Mouse (Mus musculus) NIH3T3 (cell line): Measurements from ENCODE around the gene Dyx1c1.
A peak's percentile ranks its signal among the peaks of the same experiment; 100 is the strongest.

Source experiments
- DNase-seq: peaks from one replicate; pipeline ENCODE4 v3.0.0-alpha.2; 2012; ENCODE audit warnings: low read depth

Gene Dyx1c1

DNA sequence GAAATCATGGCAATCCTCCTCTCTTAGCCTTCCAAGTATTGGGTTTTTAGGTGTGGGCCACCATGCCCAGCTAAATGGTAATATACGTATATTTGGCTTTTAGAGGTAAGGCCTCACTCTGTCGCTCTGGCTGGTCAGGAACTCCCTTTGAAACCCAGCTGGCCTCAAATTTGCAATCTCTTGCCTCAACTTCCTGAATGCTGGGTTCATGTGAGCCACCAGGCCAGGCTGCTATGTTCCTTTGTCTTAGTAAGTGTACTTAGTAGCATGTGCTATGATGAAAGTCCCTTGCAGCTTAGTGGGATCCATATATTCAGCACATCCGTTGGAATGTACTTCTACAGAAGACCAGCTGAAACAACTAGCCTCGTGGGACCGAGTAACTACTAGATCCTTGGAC, 16.1 kb downstream of the Dyx1c1 start:
- no peak for DNase-seq

DNA sequence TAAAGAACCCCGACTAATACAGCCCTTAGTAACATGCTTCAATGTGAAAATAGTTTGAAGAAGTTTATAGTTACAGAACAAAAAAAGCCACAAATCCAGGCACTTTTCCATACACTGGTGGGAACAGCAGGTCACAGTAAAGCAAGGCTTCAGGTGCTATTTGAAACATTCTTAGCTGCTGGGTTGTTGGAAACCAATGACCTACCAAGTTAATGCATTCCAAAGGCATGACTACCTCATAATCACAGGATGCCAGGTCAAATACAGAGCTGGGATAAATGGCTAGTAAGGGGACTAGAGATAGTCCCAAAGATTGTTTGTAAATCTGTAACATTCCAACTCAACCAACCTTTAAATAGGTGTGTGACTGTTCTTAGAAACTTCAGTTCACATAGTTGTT, 16.7 kb downstream of the Dyx1c1 start:
- no peak for DNase-seq

DNA sequence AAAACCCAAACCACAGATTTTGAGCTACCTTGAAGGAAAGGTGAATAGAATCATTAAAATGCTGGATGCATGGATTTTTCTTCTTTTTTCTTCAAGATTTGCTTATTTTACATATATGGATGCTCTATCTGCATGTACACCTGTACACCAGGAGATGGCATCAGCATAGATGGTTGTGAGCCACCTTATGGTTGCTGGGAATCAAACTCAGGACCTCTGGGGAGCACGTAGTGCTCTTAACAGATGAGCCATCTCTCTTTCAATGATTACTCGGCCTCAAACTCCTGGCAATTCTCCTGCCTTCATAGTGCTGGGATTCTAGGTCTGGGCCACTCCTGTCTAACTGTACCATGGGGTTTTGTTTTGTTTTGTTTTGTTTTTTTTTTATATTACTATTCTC, 24.5 kb downstream of the Dyx1c1 start:
- DNase-seq = no peak

DNA sequence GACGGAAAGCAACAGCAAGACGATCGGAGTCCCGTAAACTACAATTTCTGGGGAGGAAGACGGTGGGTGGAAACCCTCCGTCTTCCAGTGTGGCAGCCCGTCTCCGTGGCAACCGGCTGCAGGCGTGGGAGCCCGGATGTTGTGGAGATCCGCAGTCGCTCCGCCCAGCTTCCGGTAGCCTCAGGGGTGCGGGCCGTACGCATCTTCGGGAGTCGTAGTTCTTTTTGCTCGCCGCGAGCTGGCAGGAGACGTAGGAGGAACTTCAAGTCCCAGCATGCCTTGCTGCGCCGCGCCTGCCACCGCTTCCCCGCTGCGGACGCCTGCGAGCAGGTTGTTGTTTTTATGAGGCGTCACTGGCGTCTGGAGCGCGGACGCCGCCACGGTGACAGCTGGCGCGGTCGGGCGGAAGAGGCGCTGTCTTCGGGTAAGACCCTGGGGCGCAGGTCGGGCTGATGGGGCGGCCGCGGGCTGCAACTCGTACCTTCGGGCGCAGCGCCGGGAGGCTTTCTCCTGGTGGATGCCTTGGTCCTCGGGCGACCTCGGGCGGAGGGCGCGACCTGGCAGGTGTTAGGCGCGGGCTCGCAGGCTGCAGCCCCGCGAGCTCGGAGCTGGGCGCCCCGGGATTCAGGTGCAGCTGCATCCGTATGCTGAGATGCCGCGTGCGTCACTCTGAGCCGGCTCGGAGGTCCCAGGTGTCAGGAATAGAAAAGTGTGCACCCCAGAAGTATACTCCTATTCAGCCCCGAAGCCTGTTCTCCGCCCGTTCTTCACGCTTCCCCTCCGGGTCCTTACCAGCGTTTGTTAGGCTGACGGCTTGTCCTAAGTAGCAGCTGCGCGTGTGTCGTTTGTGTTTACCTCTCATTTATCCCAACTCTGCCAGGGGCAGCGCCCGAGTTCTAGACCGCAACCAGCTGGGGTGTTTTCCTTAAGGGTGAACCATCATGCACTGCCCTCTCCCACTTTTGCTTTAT, 26.9 kb downstream of the Dyx1c1 start, which contains the start of the genes Ccpg1os and Ccpg1:
Gene Ccpg1os, minus strand, starts transcription at position 133 of the 971 bp plus-strand sequence.
Gene Ccpg1, plus strand, starts transcription at position 180 of the 971 bp plus-strand sequence.
- peak; percentile 96 for DNase-seq

DNA sequence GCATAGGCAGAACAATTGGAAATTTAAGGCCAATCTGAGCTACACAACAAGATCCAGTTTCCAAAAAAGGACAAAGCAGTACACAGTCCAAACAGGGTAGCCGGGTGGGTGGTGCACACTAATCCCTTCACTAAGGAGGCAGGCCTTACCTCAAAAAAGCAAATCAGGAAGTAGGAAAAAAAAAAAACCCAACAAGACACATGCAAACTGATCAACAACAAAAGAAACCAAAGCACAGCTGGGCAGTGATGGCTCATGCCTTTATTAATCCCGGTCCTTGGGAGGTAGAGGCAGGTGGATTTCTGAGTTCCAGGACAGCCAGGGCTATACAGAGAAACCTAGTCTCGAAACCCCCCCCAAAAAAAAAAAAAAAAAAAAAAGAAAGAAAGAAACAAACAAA, 29.1 kb downstream of the Dyx1c1 start:
- no peak for DNase-seq

DNA sequence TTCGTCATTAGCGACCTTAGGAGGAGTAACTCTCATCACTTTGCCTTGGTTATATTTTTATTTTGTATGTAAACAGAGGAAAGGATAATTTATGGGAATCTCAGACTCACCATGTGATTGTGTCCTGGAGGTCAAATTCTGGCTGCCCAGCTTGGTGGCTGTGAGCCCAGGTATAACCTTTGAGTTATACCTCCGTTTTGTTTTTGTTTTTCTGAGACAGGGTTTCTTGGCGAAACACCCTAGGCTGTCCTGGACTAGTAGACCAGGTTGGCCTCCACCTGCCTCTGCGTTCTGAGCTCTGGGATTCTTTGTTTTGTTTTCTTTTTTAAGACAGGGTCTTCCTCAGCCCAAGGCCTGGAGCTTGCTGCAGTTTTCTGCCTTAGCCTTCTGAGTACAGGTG, 30.1 kb downstream of the Dyx1c1 start:
- DNase-seq = no peak

DNA sequence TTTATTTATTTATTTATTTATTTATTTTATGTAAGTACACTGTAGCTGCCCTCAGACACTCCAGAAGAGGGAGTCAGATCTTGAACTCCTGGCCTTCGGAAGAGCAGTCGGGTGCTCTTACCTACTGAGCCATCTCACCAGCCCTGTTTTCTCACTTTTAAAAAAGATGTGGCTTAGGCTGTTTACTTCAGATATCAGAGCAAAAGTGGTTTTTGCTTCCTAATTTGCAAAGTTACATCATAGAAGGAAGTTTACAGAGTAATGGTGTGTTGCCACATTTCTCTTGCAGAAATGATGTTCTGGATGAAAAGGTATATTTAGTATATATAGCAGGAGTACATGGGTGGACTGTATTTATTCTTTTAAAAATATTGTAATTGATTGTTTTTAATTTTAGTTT, 32.8 kb downstream of the Dyx1c1 start:
- DNase-seq = no peak

DNA sequence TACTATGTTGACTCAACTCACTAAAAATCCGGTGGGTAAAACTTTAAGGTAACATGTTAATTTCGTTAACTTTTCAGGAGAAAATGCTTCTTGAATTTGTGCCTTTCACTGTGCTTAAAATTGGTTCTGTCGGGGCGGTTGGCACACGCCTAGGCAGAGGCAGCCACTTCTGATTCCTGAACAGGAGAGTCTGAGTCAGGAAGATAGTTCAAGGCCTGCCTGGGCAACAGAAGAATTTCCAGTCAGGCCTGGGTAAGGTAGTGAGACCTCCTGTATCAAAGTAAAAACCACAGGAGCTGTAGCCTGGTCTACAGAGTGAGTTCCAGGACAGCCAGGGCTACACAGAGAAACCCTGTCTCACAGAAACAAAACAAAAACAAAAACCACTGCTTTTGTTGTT, 34.0 kb downstream of the Dyx1c1 start:
- DNase-seq = no peak

DNA sequence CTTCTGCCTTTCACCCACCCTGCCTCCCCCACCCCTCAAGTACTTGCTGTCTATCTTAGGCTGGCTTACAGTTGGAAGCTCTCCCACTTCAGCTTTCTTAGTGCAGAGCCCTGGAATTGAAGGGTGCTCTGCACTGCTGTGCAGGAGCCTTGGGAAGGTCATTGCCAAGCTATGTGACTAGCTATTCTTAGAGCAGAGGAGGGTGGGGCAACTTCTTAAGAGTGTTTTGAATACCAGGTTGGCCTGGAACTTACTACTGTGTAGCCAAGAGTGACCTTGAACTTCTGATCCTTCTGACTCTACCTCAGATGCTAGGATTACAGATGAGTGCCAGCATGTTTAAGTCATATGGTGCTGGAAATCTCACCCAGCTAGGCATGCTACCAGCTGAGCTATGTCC, 37.6 kb downstream of the Dyx1c1 start:
- no peak for DNase-seq

DNA sequence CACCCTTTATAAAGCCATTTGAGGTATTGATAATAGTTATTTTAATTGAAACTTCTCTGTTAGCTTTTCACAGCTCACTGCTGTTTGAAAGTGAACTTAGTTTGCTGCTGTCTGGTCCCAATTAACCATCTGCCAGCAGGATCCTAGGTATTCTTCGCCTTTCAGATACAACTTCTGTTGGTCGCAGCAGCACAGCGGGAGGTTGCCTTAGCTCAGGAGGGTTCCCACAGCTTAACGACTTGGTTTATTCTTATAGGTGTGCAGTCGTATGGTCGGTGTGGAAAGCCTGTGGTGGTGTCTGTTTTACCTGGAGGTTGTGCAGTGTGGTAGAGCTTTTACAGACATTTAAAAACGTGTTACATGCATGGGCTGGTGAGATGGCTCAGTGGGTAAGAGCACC, 38.2 kb downstream of the Dyx1c1 start:
- no peak for DNase-seq

DNA sequence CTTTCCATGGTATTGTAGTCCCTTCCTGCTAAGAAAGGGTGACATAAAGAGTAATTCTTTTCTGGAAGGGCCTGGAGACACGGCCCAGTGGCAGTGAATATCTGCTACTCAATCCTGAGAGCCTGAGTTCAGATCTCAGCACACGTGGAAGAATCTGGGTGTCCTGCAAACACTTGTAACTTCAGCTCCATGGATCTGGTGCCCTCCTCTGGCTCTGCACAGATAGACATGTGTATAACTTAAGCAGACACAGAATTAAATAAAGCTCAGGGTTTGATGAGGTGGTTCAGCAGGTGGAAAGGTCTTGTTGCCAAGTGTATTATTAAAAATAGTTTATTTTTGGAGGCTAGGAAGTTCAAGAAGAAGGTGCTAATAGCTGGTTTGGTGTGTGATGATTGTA, 41.9 kb downstream of the Dyx1c1 start:
- no peak for DNase-seq

DNA sequence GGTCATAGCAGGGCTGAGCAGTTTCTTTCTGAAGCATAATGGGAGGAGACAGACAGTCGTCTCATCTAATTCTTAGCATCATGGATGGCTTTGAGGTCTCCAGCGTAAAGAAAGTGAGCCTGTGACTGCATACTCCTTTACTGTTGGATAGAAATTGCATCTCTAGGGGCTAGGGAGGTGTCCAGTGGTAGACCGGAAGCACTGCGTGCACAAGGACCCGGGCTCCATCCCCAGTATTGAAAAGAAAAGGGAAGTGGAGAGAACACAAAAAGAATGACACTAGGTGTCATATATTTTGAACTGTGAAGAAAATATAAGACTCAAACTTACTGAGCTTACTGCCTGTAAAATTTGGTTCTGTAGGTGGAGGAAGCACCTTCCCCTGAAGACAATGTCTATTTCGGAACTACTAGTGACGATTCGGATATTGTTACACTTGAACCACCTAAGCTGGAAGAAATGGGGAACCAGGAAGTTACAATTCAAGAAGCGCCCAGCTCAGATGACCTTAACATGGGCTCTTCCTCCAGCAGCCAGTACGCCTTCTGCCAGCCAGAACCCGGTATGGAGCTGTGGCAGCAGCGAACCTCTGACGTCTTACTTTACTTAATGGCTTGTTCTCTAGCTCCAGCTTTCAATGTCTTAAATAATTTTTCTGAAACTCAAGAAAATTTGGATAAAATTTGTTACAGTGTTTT, 42.9 kb downstream of the Dyx1c1 start:
- DNase-seq = no peak

DNA sequence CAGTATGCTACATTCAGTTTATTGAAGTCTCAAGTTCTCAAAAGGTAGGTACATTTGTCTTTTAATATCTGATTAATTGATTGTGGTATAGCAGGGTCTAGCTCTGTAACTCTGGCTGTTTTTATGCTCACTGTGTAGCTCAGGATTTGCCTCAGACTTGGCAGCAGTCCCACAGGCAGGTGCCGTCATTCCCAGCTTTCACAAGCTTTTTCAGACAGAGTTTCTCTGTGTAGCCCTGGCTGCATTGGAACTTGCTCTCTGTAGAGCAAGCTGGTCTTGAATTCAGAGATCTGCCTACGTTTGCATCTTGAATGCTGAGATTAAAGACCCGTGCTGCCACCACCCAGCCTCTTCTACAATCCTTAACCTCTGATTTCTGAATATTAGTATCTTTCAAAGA, 43.6 kb downstream of the Dyx1c1 start:
- no peak for DNase-seq

DNA sequence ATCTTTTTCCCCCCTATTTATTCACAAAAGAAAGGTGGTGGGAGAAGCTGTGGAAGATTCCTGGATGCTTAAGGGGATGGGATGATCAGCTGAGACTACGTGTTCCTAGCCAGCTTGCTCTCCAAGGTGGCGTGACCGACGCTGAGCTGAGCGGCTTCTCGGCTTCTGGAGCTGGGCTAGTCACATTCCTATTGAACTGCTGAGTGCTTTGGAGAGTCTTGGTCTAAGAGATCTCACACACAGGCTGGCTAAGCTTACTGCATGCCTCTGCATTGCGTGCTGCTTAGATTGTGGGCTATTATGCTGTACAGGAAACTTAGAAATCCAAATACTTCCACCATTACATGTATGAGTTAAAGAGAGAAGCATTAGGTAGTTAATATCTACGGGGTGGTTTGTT, 45.5 kb downstream of the Dyx1c1 start:
- DNase-seq = no peak

DNA sequence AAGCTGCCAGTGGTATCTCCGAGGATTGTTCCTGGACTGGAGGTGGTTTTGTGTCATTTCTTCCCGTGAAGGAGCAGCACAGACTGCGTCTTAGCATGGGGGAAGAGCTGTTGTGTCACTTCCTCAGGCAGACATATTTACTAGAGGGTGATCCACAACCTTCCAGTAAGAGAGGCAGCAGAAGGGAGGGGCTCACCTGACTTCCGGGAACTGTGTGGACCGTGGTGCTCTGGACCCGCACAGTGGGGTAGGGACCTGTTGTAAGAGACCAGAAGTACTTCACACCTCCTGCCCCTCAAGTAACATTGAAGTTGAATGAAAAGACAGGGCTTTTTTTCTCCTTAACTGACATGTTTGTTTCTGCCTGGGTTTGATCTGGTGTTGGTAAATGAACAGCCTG, 46.5 kb downstream of the Dyx1c1 start:
- no peak for DNase-seq

DNA sequence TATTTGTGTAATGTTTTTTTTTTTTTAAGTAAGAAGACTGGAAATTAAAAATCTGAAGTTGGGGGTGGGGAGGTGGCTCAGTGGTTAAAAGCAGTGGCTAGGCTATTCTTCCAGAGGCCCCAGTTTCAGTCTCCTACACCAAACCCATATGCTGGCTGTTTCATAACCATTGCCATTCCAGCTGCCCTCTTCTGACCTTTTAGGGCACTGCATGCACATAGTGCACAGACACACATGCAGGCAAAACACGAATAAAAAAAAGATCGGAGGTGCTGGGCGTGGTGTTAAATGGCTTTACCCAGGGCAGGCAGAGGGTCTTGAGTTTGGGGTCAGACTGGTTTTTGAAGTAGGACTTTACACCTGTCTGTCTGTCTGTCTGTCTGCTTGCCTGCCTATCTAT, 47.6 kb downstream of the Dyx1c1 start:
- no peak for DNase-seq

DNA sequence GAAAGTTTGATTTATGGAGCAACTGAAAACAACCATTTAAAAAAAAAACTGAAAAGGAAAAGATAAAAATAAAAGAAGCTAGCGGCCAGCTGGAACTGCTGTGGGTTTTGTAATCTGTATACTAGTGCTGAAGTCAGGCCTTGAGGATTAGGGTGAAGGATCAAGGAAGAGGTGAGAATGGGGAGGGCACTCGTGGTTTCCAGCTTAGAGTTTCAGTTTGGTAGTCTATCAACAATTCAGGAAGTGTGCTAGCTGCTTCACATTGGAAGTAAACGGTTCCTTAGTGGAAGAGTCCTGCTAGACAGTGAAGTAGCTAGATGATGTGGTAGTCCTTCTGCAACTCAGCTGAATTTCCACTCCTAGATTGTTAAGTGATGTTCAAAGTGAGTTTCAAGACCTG, 49.8 kb downstream of the Dyx1c1 start:
- no peak for DNase-seq

DNA sequence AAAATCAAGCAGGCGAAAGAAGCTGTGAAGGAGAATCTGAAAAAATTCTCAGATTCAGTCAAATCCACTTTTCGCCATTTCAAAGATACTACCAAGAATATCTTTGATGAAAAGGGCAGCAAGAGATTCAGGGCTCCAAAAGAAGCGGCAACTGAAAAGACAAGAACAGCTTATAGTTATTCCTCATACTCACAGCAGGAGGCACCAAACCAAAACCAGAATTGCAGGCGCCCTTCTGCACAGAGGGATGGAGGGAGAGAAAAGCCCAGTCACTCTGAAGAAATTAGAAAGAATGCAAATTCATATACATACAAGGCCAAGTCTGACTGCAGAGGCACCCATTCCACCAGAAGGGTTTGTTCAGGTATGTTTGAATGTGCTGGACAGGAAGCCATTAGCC, 54.0 kb downstream of the Dyx1c1 start:
- peak; percentile 2 for DNase-seq

DNA sequence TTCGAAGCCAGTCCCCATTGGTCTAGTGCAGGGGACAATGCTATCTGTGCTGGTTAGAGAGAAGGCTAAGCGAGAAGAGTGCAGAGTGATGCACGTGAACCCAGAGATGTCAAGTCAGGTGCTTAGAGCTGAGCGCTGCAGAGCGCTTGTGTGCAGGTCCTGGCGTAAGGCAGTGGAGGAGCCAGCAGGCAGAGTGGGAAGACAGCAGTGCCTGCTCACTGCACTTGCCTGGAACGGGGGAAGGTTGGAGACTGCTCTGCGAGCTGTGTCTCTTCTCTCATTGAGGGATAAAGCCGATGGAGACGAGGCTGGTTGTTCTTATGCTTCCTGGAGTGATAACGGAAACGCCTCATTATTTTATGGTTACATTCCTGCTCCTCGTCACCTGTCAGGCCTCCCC, 56.1 kb downstream of the Dyx1c1 start:
- DNase-seq = no peak

DNA sequence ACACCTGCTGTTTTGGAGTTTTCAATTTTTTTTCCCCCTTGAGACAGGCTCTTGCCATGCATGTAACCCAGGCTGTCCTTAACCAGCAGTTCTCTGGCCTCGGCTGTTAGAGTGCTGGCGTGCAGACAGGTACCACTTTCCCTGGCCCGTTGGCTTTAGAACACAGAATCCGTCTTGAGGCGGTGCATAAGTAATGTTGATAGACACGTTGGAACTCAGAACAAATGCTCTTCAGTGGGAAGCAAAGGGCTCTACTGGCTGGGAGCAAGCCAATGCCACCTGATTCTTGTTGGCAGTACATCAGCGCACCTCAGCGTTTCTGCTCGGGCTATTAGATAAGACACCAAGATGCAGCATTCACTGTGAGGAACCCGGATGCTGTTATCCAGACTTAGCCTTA, 61.3 kb downstream of the Dyx1c1 start:
- no peak for DNase-seq

DNA sequence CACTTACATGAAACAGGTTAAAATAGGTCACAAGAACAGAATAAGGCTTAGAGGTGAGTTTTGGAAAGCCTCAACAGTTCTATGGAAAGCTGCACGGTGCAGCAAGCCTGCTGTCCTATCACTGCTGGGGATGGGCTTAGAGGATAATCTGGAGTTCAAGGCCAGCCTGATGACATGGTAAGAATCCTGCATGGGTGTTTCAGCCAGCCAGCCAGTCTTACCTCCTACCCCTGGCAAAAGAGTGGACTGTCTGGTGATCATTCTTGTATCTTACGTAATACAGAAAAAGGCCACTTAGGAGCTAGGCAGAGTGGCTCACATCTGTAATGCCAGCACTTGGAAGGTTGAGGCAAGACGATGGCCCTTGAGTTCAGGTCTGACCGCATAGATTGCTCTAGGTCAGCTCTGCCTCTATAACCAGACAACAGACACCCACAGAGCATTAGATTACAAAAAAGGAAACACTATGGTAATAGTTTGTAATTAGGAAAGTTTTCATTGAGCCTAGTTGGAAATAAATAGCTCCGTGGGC, 62.0 kb downstream of the Dyx1c1 start:
- DNase-seq = no peak
